Mouse (Mus musculus): ENCODE results near the gene Lrrc10.

GRCm38 (mm10) chr10:117063254-117064021 is 18.3 kb downstream of the Lrrc10 start, which contains the start of gene Cct2:
- TF ChIP-seq CTCF (IDR thresholded peaks at IDR 0.05; ENCODE audit: extremely low read depth, insufficient read depth, insufficient read length, insufficient replicate concordance): no peak
- TF ChIP-seq POLR2A (IDR thresholded peaks at IDR 0.05; ENCODE audit: low read depth, low read length): peak; percentile 53
